Comparison of ENCODE assay signal across 10 mouse cellular contexts in genomic region chr13:99754251-99754652, GRCm38 (mm10).
DNase-seq lines count a peak whose midpoint lies in the region; ATAC-seq and TF ChIP-seq lines count a peak whose summit lies in the region.
"Had no signal": no experiment of that assay in that cellular context is flagged by ENCODE, and none has a peak within 500 bp of the region (broad histone marks: within the 10 kb centered on the region; RNA-seq: fewer than 3 reads in every experiment).

No protein-coding gene starts in this region.

- 67% methylated on average over 5 of the region's 5 CpGs for WGBS in kidney, embryonic 14.5 days
- 34% methylated on average over 5 of the region's 5 CpGs for WGBS in stomach, postnatal 0 days

- no peaks in the 10 kb centered on the region for H3K4me1 ChIP-seq in kidney, embryonic 14.5 days (ENCODE audit: control insufficient read depth, insufficient read depth, low read length)
- no peaks in the 10 kb centered on the region for H3K4me1 ChIP-seq in stomach, postnatal 0 days (replicated peaks; ENCODE audit: control insufficient read depth, insufficient read depth)
- H3K4me1 ChIP-seq: heart, embryonic 15.5 days had no signal

- H3K36me3 ChIP-seq in kidney, embryonic 14.5 days (ENCODE audit: control insufficient read depth, insufficient read depth, low read length) = no peaks in the 10 kb centered on the region
- no peaks in the 10 kb centered on the region for H3K36me3 ChIP-seq in stomach, postnatal 0 days (ENCODE audit: control insufficient read depth, insufficient read depth, low read length)
- H3K36me3 ChIP-seq: heart, embryonic 15.5 days had no signal

- TF ChIP-seq CTCF in stomach, postnatal 0 days (IDR thresholded peaks at IDR 0.05; ENCODE audit: low read depth) = no peak

- H3K27ac ChIP-seq in kidney, embryonic 14.5 days (ENCODE audit: low read depth, low read length) = no peak overlapping the region
- H3K27ac ChIP-seq in stomach, postnatal 0 days (replicated peaks) = no peak overlapping the region
- H3K27ac ChIP-seq: heart, embryonic 15.5 days had no signal

- no peak overlapping the region for H3K4me2 ChIP-seq in kidney, embryonic 14.5 days (replicated peaks; ENCODE audit: low read depth, low read length)
- no peak overlapping the region for H3K4me2 ChIP-seq in stomach, postnatal 0 days (replicated peaks; ENCODE audit: low read depth)
- H3K4me2 ChIP-seq: heart, embryonic 15.5 days had no signal

- H3K9me3 ChIP-seq in kidney, embryonic 14.5 days (ENCODE audit: control insufficient read depth, low read length) = no peaks in the 10 kb centered on the region
- H3K9me3 ChIP-seq in stomach, postnatal 0 days (ENCODE audit: control insufficient read depth, low read length) = no peaks in the 10 kb centered on the region
- H3K9me3 ChIP-seq: heart, embryonic 15.5 days had no signal

- no peak overlapping the region for H3K4me3 ChIP-seq in kidney, embryonic 14.5 days (ENCODE audit: low read length)
- no peak overlapping the region for H3K4me3 ChIP-seq in stomach, postnatal 0 days (ENCODE audit: low read depth, low read length)
- H3K4me3 ChIP-seq: heart, embryonic 15.5 days had no signal

- no peak for TF ChIP-seq EP300 in stomach, postnatal 0 days (optimal IDR thresholded peaks at IDR 0.05)

- ATAC-seq in kidney, embryonic 14.5 days (ENCODE audit: low FRiP score, low TSS enrichment) = peak; percentile 64; the same call in 1 of the 2 replicates
- ATAC-seq in stomach, postnatal 0 days (ENCODE audit: low FRiP score, low TSS enrichment) = 0 out of 2 replicates have a peak, but pooled peaks have one; percentile 53

- DNase-seq in kidney, adult 9 months = no peak
- peak; percentile 20 to 35 for DNase-seq in spleen, postnatal 14 days (ENCODE audit: low spot score in 2 of 2)
- DNase-seq in spleen, adult 12 weeks (ENCODE audit: low spot score) = no peak
- DNase-seq in layer of hippocampus, adult 9-11 months = peak; percentile 41
- DNase-seq in stomach, postnatal 0 days (ENCODE audit: low spot score) = no peak
- no peak for DNase-seq in urinary bladder, adult 18-20 months (ENCODE audit: low spot score in 2 of 2)
- no peak for DNase-seq in lung, adult 18-20 months
- DNase-seq: cerebellum, adult 11 months had no signal

- no peak overlapping the region for H3K9ac ChIP-seq in kidney, embryonic 14.5 days (ENCODE audit: low read depth, low read length)
- no peak overlapping the region for H3K9ac ChIP-seq in stomach, postnatal 0 days (ENCODE audit: low read length)
- H3K9ac ChIP-seq: heart, embryonic 15.5 days had no signal

- no peaks in the 10 kb centered on the region for H3K27me3 ChIP-seq in kidney, embryonic 14.5 days (ENCODE audit: control insufficient read depth, insufficient read depth, low read length)
- no peaks in the 10 kb centered on the region for H3K27me3 ChIP-seq in stomach, postnatal 0 days (ENCODE audit: control insufficient read depth, insufficient read depth, low read length)
- H3K27me3 ChIP-seq: heart, embryonic 15.5 days had no signal

Comparison
In these comparisons a context has a peak if more than half of its experiments do, and no peak if none do; other contexts are left out.
1. DNase-seq: peak in spleen, postnatal 14 days (2 of 2) and layer of hippocampus, adult 9-11 months (single experiment); none in kidney, adult 9 months (single experiment), spleen, adult 12 weeks (single experiment), stomach, postnatal 0 days (single experiment), urinary bladder, adult 18-20 months (0 of 2) and lung, adult 18-20 months (0 of 2).